Mouse (Mus musculus) hindbrain, embryonic 10.5 days (tissue): ENCODE data around the gene Rabgap1l. TPM values are rescaled to one million over a fixed set of nuclear protein-coding genes. Genes with fewer than 3 reads are reported as not detected.
"Not testable (repeated sequence)": the region's sequence is repeated elsewhere in the genome, so short reads cannot be mapped to it uniquely, and the experiment has no call there.

Experiments used
- DNase-seq: peaks from one replicate; pipeline ENCODE4 v3.0.0-alpha.2; 2017; ENCODE audit warnings: low spot score
- H3K27ac ChIP-seq: fragments of 300-500 bp; sonication (generic); 2 replicates; pipeline ENCODE4 v1.5.1; 2016; ENCODE audit warnings: mild to moderate bottlenecking, moderate library complexity
- H3K27me3 ChIP-seq: fragments of 300-500 bp; sonication (generic); 2 replicates; pipeline ENCODE4 v1.6.1; 2016; ENCODE audit warnings: mild to moderate bottlenecking; ENCODE audit not compliant: poor library complexity, insufficient read depth, severe bottlenecking
- H3K36me3 ChIP-seq: fragments of 300-500 bp; sonication (generic); 2 replicates; pipeline ENCODE4 v1.6.1; 2016; ENCODE audit warnings: mild to moderate bottlenecking, moderate library complexity
- H3K4me1 ChIP-seq: fragments of 300-500 bp; sonication (generic); replicated peaks from 2 replicates; pipeline ENCODE4 v1.6.1; 2016; ENCODE audit warnings: mild to moderate bottlenecking
- H3K4me3 ChIP-seq: fragments of 300-500 bp; sonication (generic); 2 replicates; pipeline ENCODE4 v1.5.1; 2016; ENCODE audit warnings: mild to moderate bottlenecking, moderate library complexity
- H3K9me3 ChIP-seq: fragments of 300-500 bp; sonication (generic); 2 replicates; pipeline ENCODE4 v1.6.1; 2016; ENCODE audit warnings: mild to moderate bottlenecking, moderate library complexity
- WGBS: fragments of 180-500 bp; shearing (Covaris S2); methylation state at CpG from one replicate; pipeline ENCODE4 v1.1.7; 2016; 5-methylcytosine and 5-hydroxymethylcytosine counted together
- polyA plus RNA-seq: library from polyadenylated mRNA; unstranded; fragments of >200 nt; fragmentation: Nextera tagmentation; extraction: Ambion mirVana; gene quantifications from 2 replicates; pipeline ENCODE4 v1.2.1, GENCODE M21; 2016

The Rabgap1l gene
- polyA plus RNA-seq, 1 experiment from 2014 or later = 9.8 TPM

DNA sequence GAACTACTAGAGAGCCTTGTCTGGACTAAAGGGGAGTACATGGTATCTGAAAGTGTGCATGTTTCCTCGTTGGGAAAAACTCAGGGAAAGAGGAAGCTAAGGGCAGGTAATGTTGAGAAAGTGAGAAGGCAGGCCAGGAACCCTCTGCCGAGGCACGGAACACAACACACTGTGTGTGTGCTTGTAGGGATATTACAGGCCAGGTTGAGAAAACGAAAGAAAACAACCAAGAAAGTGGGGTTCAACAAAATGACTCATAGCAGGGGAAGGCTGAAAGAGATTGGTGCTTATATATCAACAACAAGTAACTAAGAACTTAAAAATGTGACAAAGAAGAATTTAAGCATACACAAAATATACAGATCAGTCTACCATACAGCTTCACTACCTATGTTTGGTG is 493.0 kb downstream of the Rabgap1l start:
- H3K27ac ChIP-seq = no peak overlapping the region
- H3K36me3 ChIP-seq = no peaks in the 10 kb centered on the region
- 86% methylated on average over 4 of the region's 4 CpGs for WGBS
- peaks cover 4% of the 10 kb centered on the region; the same call in 1 of the 2 replicates for H3K4me1 ChIP-seq
- no peaks in the 10 kb centered on the region for H3K9me3 ChIP-seq
- no peak for DNase-seq
- H3K4me3 ChIP-seq = no peak overlapping the region
- no peaks in the 10 kb centered on the region for H3K27me3 ChIP-seq

DNA sequence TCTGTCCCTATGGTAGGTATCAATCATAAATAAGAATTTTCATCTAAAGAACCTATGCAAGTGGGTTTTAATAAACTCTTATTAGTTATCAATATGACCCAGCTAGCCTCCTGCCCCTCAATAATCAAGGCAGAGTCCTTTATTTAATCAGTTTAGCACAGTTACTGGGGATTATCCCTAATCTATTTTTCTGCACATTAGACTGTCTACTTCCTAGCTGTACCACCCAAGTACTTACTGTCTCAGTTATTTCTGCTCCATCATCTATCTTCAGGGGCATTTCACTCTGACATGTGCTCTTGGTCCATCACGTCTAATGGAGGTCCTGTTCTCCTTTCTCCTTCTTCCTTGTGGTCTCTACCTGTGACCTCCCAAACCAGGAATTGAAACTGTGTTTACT is 494.1 kb downstream of the Rabgap1l start:
- Histone ChIP-seq H3K27ac (no peak overlapping the region), H3K4me3 (no peak overlapping the region), H3K36me3 (no peaks in the 10 kb centered on the region), H3K4me1 (no peaks in the 10 kb centered on the region), H3K27me3 (no peaks in the 10 kb centered on the region), H3K9me3 (no peaks in the 10 kb centered on the region)
- no peak for DNase-seq
- WGBS = 85% methylated on average over 1 of the region's 1 CpGs

DNA sequence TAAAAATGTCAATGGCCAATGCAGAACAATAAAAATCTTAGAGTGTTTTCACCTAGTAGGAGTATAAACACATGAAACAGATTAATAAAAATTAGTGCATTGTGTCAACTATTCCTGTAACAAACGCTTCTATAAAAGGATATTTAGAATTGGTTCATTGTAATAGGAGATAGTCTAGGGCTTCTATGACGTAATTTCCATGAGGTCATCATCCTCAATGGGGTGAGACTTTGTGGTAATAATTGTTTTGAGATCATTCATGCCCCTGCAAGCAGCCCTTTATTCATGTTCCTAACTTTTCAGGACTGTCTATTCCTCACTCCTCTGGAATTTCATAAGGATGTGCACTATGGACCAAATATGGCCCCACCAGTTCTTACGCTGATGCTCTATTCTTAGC is 495.3 kb downstream of the Rabgap1l start:
- Histone ChIP-seq H3K9me3 (no peaks in the 10 kb centered on the region), H3K36me3 (no peaks in the 10 kb centered on the region), H3K27me3 (no peaks in the 10 kb centered on the region), H3K27ac (no peak overlapping the region), H3K4me1 (no peaks in the 10 kb centered on the region), H3K4me3 (no peak overlapping the region)
- WGBS = 86% methylated on average over 3 of the region's 3 CpGs
- no peak for DNase-seq

DNA sequence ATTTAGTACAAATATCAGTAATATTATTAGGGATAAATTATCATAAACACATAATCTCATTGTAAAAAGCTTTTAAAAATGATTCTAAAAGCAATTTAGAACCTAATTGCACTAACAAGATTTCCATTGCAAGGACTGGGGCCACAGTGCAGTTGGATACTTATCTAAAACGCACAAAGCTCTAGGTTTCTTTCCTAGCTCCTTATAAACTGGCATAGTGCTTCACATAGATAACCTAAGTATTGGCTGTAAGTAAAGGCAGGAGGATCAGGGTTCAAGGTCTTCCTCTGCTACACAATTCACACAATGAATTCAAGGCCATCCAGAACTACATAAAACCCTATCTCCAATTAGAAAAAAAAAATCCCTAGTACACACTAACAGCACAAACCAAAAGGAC is 497.7 kb downstream of the Rabgap1l start:
- WGBS = 84% methylated on average over 1 of the region's 1 CpGs
- Histone ChIP-seq H3K9me3 (no peaks in the 10 kb centered on the region), H3K36me3 (no peaks in the 10 kb centered on the region), H3K27ac (no peak overlapping the region), H3K27me3 (no peaks in the 10 kb centered on the region), H3K4me3 (no peak overlapping the region), H3K4me1 (no peaks in the 10 kb centered on the region)
- no peak for DNase-seq

DNA sequence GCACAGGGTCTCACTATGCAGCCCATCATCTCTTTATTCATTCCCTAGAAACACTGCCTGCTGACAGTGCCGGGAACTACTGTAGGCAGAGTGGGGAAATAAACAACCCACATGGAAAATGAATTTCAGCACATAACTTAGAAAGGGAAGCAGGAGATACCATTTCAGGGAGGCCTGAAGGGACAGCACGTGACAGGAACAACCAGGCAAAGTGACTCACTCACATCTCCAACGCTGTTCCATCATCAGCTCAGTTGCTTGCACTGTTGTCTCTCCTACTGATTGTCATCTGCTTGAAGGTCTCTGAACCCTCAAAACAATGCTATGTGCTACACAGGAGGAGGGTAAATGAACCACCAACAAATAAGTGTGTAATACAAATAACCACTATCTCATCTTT is 499.5 kb downstream of the Rabgap1l start:
- Histone ChIP-seq H3K4me3 (no peak overlapping the region), H3K4me1 (no peaks in the 10 kb centered on the region), H3K36me3 (no peaks in the 10 kb centered on the region), H3K27me3 (no peaks in the 10 kb centered on the region), H3K9me3 (no peaks in the 10 kb centered on the region), H3K27ac (no peak overlapping the region)
- 80% methylated on average over 3 of the region's 3 CpGs for WGBS
- DNase-seq = no peak

DNA sequence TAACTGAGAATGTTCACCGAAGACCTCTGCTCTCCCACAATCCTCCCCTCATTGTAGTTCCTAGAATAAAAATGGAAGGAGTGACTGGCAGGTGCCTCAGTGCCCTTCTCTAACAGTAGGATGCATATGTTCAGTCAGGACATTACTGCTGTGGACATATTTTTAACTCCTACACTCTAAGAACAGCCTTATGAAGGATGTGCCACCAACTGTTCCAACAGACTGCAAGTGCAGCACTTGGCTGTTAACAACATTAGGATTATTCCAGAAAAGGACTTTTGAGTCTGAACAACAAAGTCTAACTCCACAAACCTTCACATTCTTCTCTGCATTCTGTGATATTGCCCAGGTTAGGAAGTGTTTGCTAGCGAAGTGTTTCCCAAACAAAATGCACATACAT is 501.0 kb downstream of the Rabgap1l start:
- H3K27ac ChIP-seq = no peak overlapping the region
- DNase-seq = no peak
- H3K4me1 ChIP-seq = peaks cover 3% of the 10 kb centered on the region
- WGBS = 89% methylated on average over 2 of the region's 2 CpGs
- H3K27me3 ChIP-seq = no peaks in the 10 kb centered on the region
- H3K9me3 ChIP-seq = no peaks in the 10 kb centered on the region
- no peaks in the 10 kb centered on the region for H3K36me3 ChIP-seq
- no peak overlapping the region for H3K4me3 ChIP-seq

DNA sequence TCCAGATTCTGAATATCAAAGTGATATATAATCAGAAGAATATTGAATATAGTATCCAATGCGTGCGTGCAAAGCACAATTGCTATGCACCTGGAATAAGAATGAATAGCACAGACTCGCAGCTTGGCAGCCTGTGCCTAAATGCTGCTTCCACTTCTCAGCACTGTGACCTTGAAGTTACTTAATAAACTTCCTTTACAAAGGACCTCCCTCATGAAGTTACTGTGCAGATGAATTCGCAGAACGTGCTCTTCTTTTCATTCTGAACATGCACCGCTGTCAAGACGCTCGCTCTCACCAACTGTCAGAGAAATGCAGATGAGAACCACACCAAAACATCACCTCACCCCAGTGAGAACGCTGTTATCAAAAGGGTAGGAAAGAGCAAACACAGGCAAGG is 502.8 kb downstream of the Rabgap1l start:
- WGBS = 79% methylated on average over 9 of the region's 9 CpGs
- H3K27me3 ChIP-seq = no peaks in the 10 kb centered on the region
- no peak for DNase-seq

DNA sequence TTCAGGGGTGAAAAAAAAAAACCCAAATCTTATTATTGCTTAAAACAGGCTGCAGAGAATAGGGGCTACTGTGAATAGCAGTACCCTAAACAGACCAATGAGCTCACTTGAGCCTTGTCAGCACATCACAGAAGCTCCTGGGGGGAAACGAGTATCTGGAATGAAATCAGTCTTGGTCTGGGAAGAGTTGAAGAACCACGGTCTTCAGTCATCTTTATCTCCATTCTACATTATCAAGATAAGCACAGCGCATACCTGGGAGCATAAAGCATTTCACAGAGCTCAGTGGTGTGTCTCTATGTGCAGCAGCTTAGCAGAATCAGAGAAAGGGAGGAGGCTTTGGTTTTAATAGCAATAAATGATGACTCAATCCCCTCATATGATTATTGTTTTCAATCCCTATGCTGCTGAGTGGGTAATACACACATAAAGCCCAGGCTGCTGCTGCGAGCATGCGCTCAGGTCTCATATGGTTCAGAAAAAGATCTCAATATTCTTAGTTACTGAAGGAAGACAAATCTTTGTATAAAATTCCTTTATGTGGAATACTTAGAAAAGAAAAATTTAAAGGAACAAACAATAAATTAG is 505.9 kb downstream of the Rabgap1l start:
- H3K4me3 ChIP-seq = no peak overlapping the region
- WGBS = 72% methylated on average over 5 of the region's 5 CpGs
- H3K36me3 ChIP-seq = no peaks in the 10 kb centered on the region
- H3K9me3 ChIP-seq = no peaks in the 10 kb centered on the region
- H3K27me3 ChIP-seq = no peaks in the 10 kb centered on the region
- peak overlapping the region; percentile 40; the same call in 1 of the 2 replicates for H3K27ac ChIP-seq
- H3K4me1 ChIP-seq = peaks cover 5% of the 10 kb centered on the region
- no peak for DNase-seq

More for the DNA sequence above, 502.8 kb downstream of the Rabgap1l start:
- Histone ChIP-seq H3K4me1 (peaks cover 5% of the 10 kb centered on the region), H3K36me3 (no peaks in the 10 kb centered on the region), H3K9me3 (no peaks in the 10 kb centered on the region), H3K4me3 (no peak overlapping the region), H3K27ac (no peak overlapping the region)

DNA sequence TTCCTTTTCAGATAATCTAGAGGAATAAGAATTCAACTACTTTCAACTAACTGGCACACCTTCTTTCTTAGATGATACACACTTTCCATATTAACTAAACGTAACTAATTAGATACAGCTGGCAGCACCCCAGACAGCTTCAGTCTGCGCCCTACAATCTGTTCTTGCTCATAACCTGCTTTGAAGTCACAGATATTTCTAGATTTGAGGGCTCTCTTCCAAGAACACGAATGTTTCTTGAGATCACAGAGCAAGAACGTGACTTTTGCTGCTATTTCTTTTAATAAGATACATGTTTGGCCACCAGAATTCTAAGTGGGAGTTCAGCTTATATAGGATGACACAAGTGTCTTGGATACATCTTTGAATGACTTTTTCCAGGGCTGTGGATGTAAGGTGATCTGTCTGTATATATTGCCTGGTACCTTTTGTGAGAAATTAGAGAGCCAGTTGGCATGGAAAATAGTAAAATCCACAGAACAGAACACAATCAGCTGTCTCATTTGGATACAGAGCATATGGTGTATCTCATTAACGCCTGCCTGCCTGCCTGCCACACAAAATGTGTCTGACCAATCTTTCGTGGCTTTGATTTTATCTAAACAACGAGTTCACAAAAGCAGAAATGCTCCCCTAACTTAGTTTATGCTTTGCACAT is 506.5 kb downstream of the Rabgap1l start:
- Histone ChIP-seq H3K4me3 (no peak overlapping the region), H3K27ac (no peak overlapping the region), H3K36me3 (no peaks in the 10 kb centered on the region), H3K4me1 (peaks cover 5% of the 10 kb centered on the region), H3K27me3 (no peaks in the 10 kb centered on the region), H3K9me3 (no peaks in the 10 kb centered on the region)
- WGBS = 72% methylated on average over 7 of the region's 7 CpGs
- no peak for DNase-seq

DNA sequence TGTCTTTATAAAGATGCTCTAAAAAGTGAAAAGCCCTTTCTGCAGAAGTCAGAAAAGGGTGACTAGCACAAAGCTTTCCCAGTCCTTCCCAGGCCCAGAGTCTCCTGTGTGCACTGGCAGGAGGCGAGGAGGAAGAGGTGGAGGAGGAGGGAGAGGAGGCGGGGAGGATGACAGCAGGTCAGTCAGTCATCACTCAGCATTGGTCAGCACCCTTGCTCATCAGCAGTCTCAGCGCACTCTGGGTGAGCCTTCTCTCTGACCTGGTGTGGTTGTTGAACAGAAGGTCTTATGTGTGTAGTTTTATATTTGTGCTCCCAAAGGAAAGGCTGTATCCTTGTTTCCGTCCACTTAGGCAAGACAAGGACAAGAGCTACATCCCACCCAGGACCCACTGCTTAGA is 508.8 kb downstream of the Rabgap1l start:
- no peak overlapping the region for H3K4me3 ChIP-seq
- H3K27ac ChIP-seq = no peak overlapping the region
- H3K36me3 ChIP-seq = no peaks in the 10 kb centered on the region
- WGBS = 67% methylated on average over 4 of the region's 4 CpGs
- peaks cover 5% of the 10 kb centered on the region for H3K4me1 ChIP-seq
- no peaks in the 10 kb centered on the region for H3K27me3 ChIP-seq
- DNase-seq = no peak
- no peaks in the 10 kb centered on the region for H3K9me3 ChIP-seq

DNA sequence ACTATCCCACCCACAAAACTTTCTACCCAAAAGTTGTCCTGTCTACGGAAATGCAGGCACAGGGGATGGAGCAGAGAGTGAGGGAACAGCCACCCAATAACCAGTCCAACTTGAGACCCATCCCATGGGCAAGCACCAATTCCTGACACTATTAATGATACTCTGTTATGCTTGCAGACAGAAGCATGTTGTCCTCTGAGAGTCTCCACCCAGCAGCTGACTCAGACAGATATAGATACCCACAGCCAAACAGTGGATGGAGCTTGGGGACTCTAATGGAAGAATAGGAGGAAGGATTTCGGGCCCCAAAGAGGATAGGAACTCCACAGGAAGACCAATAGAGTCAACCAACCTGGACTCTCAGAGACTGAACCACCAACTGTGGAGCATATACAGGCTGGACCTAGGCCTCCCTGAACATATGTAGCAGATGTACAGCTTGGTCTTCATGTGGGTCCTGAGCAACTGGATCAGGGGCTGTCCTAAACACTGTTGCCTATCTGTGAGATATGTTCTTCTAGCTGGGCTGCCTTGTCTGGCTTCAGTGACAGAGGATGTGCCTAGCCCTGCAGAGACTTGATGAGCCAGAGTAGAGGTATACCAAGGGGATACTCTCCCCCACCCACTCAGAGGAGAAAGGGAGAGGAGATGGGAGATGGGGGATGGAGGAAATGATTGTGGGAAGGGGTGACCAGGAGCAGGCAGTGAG is 510.7 kb downstream of the Rabgap1l start:
- not testable (repeated sequence) for H3K36me3 ChIP-seq, H3K27ac ChIP-seq, DNase-seq, H3K27me3 ChIP-seq, H3K4me3 ChIP-seq, H3K9me3 ChIP-seq, H3K4me1 ChIP-seq
- 81% methylated on average over 2 of the region's 2 CpGs for WGBS

DNA sequence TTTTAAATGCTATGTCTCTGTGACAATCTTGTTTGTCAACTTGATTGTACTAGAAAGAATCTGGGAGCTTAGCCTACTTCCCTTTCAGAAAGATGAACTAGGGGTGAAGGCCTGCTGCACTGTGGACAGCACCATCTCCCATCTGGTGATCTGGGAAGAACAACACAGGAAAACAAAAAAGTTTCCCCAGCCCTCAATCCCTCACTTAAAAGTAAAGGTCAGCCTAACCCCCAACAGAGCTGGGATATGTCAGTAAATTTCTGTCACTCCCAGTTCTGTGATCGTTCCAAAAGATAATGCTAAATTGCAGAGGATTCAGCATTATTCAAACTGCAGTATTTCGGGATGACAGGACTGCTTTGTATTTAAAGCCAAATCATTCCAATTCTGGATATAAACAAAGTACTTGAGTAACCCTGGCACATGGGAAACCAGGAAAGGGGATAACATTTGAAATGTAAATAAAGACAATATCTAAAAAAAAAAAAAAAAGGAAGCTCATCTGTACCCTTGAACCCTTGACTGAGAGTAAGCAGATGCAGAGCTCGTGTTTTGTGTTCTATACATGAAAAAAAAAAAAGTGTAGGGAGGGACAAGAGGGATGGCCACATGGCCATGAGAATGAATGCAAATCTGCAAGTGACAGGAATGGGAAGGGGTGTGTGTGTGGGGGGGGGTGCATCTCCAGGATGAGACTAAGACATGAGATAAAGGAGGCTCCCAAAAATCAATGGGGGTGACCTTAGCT is 511.5 kb downstream of the Rabgap1l start:
- Histone ChIP-seq H3K27ac (no peak overlapping the region), H3K4me1 (0 out of 2 replicates have a peak, but pooled peaks cover 2% of the 10 kb centered on the region), H3K4me3 (no peak overlapping the region), H3K9me3 (no peaks in the 10 kb centered on the region), H3K36me3 (no peaks in the 10 kb centered on the region), H3K27me3 (no peaks in the 10 kb centered on the region)
- no peak for DNase-seq
- 72% methylated on average over 3 of the region's 3 CpGs for WGBS

DNA sequence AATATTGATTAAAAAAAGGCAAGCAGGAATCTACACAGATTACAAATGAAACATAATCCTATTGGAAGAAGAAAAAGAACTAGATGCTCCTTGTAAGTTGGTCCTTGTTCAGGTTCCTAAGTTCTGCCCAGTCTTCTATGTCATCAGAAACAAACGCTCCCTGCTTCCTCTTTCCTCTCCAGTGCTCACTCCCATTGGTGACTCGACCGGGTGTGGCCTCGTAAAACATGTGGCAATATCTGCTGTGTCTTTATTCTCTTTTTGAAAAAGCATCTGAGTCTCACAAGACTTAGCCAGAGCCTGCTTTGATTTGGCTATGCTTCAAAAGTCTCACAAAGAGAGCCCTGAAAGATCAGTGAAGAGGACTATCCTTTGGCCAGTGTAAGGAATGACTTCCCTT is 512.4 kb downstream of the Rabgap1l start:
- no peaks in the 10 kb centered on the region for H3K36me3 ChIP-seq
- no peak overlapping the region for H3K27ac ChIP-seq
- DNase-seq = no peak
- WGBS = 87% methylated on average over 4 of the region's 4 CpGs
- 0 out of 2 replicates have a peak, but pooled peaks cover 2% of the 10 kb centered on the region for H3K4me1 ChIP-seq
- no peaks in the 10 kb centered on the region for H3K27me3 ChIP-seq
- H3K9me3 ChIP-seq = no peaks in the 10 kb centered on the region
- no peak overlapping the region for H3K4me3 ChIP-seq
